Mouse (Mus musculus): ENCODE results near the gene Smu1. TPM values are rescaled to one million over a fixed set of nuclear protein-coding genes. Genes with fewer than 3 reads are reported as not detected.
"Not testable (repeated sequence)": the region's sequence is repeated elsewhere in the genome, so short reads cannot be mapped to it uniquely, and the experiment has no call there.

Gene Smu1
- 147 TPM in 2 replicates for polyA plus RNA-seq (2015; fragmentation: Nextera tagmentation; extraction: Ambion mirVana)

- no peaks in the 10 kb centered on the region for H3K9me3 ChIP-seq
- under 1% methylated on average over 40 of the region's 40 CpGs for WGBS
- peak within 1 kb of the TSS; percentile 99 for H3K4me3 ChIP-seq
- H3K4me1 ChIP-seq: peaks cover 4% of the 10 kb centered on the region
- peaks cover 26% of the 10 kb centered on the region for H3K36me3 ChIP-seq
- peak within 1 kb of the TSS; percentile 93 for H3K9ac ChIP-seq
- ATAC-seq (ENCODE audit: insufficient number of reproducible peaks, insufficient read depth, low FRiP score, low TSS enrichment, low read depth): peak; percentile 97
- peaks cover 4% of the 10 kb centered on the region; the same call in 1 of the 2 replicates for H3K27me3 ChIP-seq
- peak within 1 kb of the TSS; percentile 58; the same call in 1 of the 2 replicates for H3K27ac ChIP-seq
- H3K4me2 ChIP-seq: peak within 1 kb of the TSS; percentile 77
These were observed at the start of gene Smu1 for GRCm38 (mm10) chr4:40757780-40758420. Smu1 (minus strand) TSS chr4:40757923.

GRCm38 (mm10) chr4:40807382-40807781 lies 49.7 kb upstream of the Smu1 start:
- Histone ChIP-seq H3K27me3 (no peaks in the 10 kb centered on the region), H3K4me1 (no peaks in the 10 kb centered on the region), H3K9ac (no peak overlapping the region), H3K9me3 (no peaks in the 10 kb centered on the region), H3K4me2 (no peak overlapping the region), H3K27ac (no peak overlapping the region), H3K36me3 (peaks cover 74% of the 10 kb centered on the region), H3K4me3 (no peak overlapping the region)
- no peak for ATAC-seq (ENCODE audit: insufficient number of reproducible peaks, insufficient read depth, low FRiP score, low TSS enrichment, low read depth)
- 82% methylated on average over 4 of the region's 4 CpGs for WGBS

- H3K4me3 ChIP-seq: no peak overlapping the region
- H3K9ac ChIP-seq: no peak overlapping the region
- no peak overlapping the region for H3K27ac ChIP-seq
- peaks cover 55% of the 10 kb centered on the region for H3K36me3 ChIP-seq
- WGBS: 88% methylated on average over 8 of the region's 8 CpGs
- no peaks in the 10 kb centered on the region for H3K27me3 ChIP-seq
- no peak overlapping the region for H3K4me2 ChIP-seq
- ATAC-seq (ENCODE audit: insufficient number of reproducible peaks, insufficient read depth, low FRiP score, low TSS enrichment, low read depth): no peak
- no peaks in the 10 kb centered on the region for H3K9me3 ChIP-seq
- peaks cover 6% of the 10 kb centered on the region for H3K4me1 ChIP-seq
These were observed 47.7 kb upstream of the Smu1 start for GRCm38 (mm10) chr4:40805401-40805800.

- no peak overlapping the region for H3K4me3 ChIP-seq
- no peaks in the 10 kb centered on the region for H3K27me3 ChIP-seq
- peaks cover 41% of the 10 kb centered on the region for H3K36me3 ChIP-seq
- no peak for ATAC-seq (ENCODE audit: insufficient number of reproducible peaks, insufficient read depth, low FRiP score, low TSS enrichment, low read depth)
- 89% methylated on average over 3 of the region's 3 CpGs for WGBS
- H3K4me1 ChIP-seq: peaks cover 12% of the 10 kb centered on the region
- no peak overlapping the region for H3K9ac ChIP-seq
- no peaks in the 10 kb centered on the region for H3K9me3 ChIP-seq
- H3K4me2 ChIP-seq: no peak overlapping the region
- H3K27ac ChIP-seq: no peak overlapping the region
These were observed 45.1 kb upstream of the Smu1 start for GRCm38 (mm10) chr4:40802787-40803186.

DNA sequence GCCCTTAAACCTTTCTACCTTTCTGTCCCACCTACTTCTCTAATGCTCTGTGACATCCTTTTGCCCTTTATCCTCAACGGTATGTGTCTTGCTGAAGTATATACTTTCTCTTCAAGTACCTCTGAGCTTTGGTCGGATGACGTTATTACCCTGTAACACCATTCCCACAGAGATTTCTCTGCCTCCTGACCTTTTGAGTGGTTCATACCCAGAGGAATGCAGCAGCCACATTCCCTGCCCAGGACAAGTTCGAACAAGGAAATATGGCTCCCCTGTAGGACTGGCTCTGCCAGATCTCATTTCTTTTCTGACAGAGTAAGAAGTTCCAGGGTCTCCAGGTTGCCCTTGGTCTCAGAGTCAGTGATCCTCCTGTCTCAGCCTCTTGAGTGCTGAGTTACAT lies 44.2 kb upstream of the Smu1 start:
- Histone ChIP-seq H3K4me1 (peaks cover 12% of the 10 kb centered on the region), H3K27me3 (no peaks in the 10 kb centered on the region), H3K9ac (no peak overlapping the region), H3K36me3 (peaks cover 32% of the 10 kb centered on the region), H3K4me2 (no peak overlapping the region), H3K27ac (no peak overlapping the region), H3K4me3 (no peak overlapping the region), H3K9me3 (no peaks in the 10 kb centered on the region)
- WGBS: 69% methylated on average over 4 of the region's 4 CpGs
- no peak for ATAC-seq (ENCODE audit: insufficient number of reproducible peaks, insufficient read depth, low FRiP score, low TSS enrichment, low read depth)

DNA sequence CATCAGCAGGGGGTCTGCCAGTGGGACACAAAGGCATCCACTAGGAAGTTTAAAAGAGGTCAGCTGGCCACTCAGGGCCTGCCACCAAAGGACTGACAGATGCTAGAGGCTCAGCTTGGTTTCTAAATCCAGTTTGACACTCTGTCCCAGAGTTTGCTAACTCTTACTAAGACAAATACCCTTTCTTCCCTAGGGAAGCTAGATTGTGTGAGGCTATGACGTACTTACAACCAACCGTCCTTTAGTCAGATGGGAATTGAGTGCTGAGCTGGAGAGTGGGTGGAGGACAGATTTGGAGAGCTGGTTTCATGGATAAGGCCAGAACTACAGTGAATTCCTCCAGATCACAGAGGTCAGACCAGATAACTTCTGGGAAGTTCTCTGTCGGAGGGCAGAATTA lies 43.1 kb upstream of the Smu1 start:
- Histone ChIP-seq H3K9me3 (no peaks in the 10 kb centered on the region), H3K4me1 (peaks cover 12% of the 10 kb centered on the region), H3K4me3 (no peak overlapping the region), H3K4me2 (no peak overlapping the region), H3K36me3 (peaks cover 24% of the 10 kb centered on the region), H3K9ac (no peak overlapping the region), H3K27ac (peak overlapping the region; percentile 16; the same call in 1 of the 2 replicates), H3K27me3 (no peaks in the 10 kb centered on the region)
- no peak for ATAC-seq (ENCODE audit: insufficient number of reproducible peaks, insufficient read depth, low FRiP score, low TSS enrichment, low read depth)
- 79% methylated on average over 3 of the region's 3 CpGs for WGBS

GRCm38 (mm10) chr4:40798833-40799555 lies 41.3 kb upstream of the Smu1 start:
- H3K4me1 ChIP-seq: peaks cover 12% of the 10 kb centered on the region
- not testable (repeated sequence) for H3K27ac ChIP-seq; ATAC-seq (ENCODE audit: insufficient number of reproducible peaks, insufficient read depth, low FRiP score, low TSS enrichment, low read depth); H3K4me3 ChIP-seq; H3K9me3 ChIP-seq; H3K9ac ChIP-seq; H3K4me2 ChIP-seq; H3K27me3 ChIP-seq
- H3K36me3 ChIP-seq: peaks cover 16% of the 10 kb centered on the region
- 83% methylated on average over 2 of the region's 2 CpGs for WGBS

DNA sequence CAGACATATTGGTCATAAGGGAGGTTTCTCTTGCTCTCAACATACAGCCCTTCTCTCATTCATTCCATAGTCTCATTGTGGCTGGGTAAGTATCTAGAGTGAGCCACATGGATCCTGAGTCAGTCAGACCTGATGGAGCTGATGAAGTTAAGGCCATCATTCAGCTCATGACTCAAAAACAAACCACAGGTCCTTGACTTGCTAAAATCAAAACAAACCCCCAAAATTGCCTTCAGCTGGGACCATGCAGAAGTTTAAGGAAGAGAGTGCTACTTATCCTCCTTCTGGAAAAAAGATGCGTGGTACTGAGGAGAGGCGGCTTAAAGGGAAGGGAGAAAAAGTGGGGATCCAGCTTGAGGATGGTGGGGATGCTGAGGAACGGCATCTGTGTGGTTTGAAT lies 38.0 kb upstream of the Smu1 start:
- ATAC-seq (ENCODE audit: insufficient number of reproducible peaks, insufficient read depth, low FRiP score, low TSS enrichment, low read depth): no peak
- no peaks in the 10 kb centered on the region for H3K36me3 ChIP-seq
- 87% methylated on average over 3 of the region's 3 CpGs for WGBS
- peaks cover 11% of the 10 kb centered on the region for H3K4me1 ChIP-seq
- H3K27me3 ChIP-seq: no peaks in the 10 kb centered on the region
- H3K4me3 ChIP-seq: no peak overlapping the region
- H3K4me2 ChIP-seq: no peak overlapping the region
- no peaks in the 10 kb centered on the region for H3K9me3 ChIP-seq
- H3K27ac ChIP-seq: no peak overlapping the region
- H3K9ac ChIP-seq: no peak overlapping the region

DNA sequence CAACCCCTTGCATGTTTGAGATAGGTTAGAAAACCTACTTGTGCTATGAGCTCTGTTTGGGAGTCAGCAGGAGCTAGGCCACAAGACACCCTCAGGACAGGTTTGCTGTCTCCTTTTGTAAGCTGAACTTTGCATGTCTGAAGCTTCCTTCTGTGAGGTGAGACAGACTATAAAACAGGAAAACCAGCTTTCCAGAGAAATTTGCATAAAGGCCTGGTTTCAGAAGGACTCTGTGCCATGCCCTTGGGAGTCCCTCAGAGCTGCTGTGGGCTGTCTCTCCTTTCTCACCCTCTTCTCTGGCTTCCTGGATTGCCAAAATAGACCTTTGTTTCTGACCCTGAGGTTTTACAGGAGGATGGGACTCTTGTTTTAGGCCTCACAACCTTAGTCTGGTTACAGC lies 36.6 kb upstream of the Smu1 start:
- no peak overlapping the region for H3K9ac ChIP-seq
- H3K36me3 ChIP-seq: no peaks in the 10 kb centered on the region
- no peaks in the 10 kb centered on the region for H3K4me1 ChIP-seq
- ATAC-seq (ENCODE audit: insufficient number of reproducible peaks, insufficient read depth, low FRiP score, low TSS enrichment, low read depth): no peak
- no peaks in the 10 kb centered on the region for H3K9me3 ChIP-seq
- no peak overlapping the region for H3K27ac ChIP-seq
- no peaks in the 10 kb centered on the region for H3K27me3 ChIP-seq
- no peak overlapping the region for H3K4me3 ChIP-seq
- no peak overlapping the region for H3K4me2 ChIP-seq

- no peak overlapping the region for H3K4me3 ChIP-seq
- H3K4me2 ChIP-seq: no peak overlapping the region
- WGBS: 84% methylated on average over 4 of the region's 4 CpGs
These were observed 33.5 kb upstream of the Smu1 start for GRCm38 (mm10) chr4:40791176-40791575.

DNA sequence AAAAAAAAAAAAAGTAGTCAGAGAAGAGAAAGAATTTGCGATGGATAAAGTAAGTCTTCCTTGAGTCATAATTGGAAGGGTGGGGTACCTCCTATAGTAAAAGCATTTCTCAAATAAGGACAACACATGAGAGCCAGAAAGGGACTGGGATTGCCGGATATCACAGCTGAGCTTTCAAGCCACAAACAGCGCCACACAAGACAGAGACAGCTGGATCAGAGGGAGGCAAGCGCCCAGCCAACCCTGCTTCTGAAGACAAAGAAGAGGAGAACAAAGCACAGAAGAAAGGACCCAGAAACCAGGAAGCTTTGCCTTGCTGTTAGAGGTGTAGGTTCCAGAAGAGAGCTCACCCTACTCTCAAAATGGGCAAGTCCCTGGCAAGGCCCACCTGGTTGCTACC lies 28.9 kb upstream of the Smu1 start:
- Histone ChIP-seq H3K36me3 (no peaks in the 10 kb centered on the region), H3K4me1 (peaks cover 3% of the 10 kb centered on the region; the same call in 1 of the 2 replicates), H3K4me3 (no peak overlapping the region), H3K27me3 (no peaks in the 10 kb centered on the region), H3K4me2 (no peak overlapping the region), H3K27ac (no peak overlapping the region), H3K9me3 (no peaks in the 10 kb centered on the region), H3K9ac (no peak overlapping the region)
- 84% methylated on average over 4 of the region's 4 CpGs for WGBS
- no peak for ATAC-seq (ENCODE audit: insufficient number of reproducible peaks, insufficient read depth, low FRiP score, low TSS enrichment, low read depth)

More at GRCm38 (mm10) chr4:40791176-40791575, 33.5 kb upstream of the Smu1 start:
- Histone ChIP-seq H3K27me3 (no peaks in the 10 kb centered on the region), H3K4me1 (no peaks in the 10 kb centered on the region), H3K27ac (no peak overlapping the region), H3K9me3 (no peaks in the 10 kb centered on the region), H3K36me3 (no peaks in the 10 kb centered on the region), H3K9ac (no peak overlapping the region)
- ATAC-seq (ENCODE audit: insufficient number of reproducible peaks, insufficient read depth, low FRiP score, low TSS enrichment, low read depth): no peak

DNA sequence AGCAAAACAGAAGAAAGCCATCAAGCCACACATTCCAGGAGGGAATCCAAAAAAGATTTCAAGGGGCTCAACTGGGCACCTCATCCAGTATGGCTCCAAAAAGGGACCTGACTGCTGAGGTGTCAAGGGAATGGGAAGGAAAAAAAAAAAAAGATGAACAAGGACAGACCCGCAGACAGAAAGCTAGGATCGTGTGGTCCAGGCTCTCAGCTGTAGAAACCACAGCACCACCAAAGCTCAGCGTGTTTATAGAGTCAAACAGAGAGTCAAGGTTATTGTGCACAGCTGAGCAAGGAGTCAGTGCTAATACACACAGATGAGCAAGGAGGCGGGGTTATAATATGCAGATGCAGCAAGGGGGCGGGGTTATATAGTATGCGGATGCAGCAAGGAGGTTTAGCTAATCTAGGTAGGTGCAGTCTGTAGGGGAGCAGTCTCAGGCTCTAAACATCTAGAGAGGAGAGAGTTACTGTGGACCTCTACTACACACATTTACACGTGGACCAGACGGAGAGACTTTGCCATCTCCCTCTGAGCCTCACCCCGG lies 28.0 kb upstream of the Smu1 start:
- 83% methylated on average over 9 of the region's 9 CpGs for whole genome bisulfite sequencing
- Histone ChIP-seq H3K36me3 (no peaks in the 10 kb centered on the region), H3K4me3 (no peak overlapping the region), H3K4me1 (peaks cover 10% of the 10 kb centered on the region), H3K27ac (no peak overlapping the region), H3K9me3 (no peaks in the 10 kb centered on the region), H3K27me3 (no peaks in the 10 kb centered on the region), H3K9ac (no peak overlapping the region), H3K4me2 (no peak overlapping the region)
- ATAC-seq (ENCODE audit: insufficient number of reproducible peaks, insufficient read depth, low FRiP score, low TSS enrichment, low read depth): no peak

Data from embryonic facial prominence, embryonic 13.5 days (tissue).